Mouse (Mus musculus) right cerebral cortex, adult 2 months (tissue): ENCODE data around the gene Gm3327.
"Not testable (repeated sequence)": the region's sequence is repeated elsewhere in the genome, so short reads cannot be mapped to it uniquely, and the experiment has no call there.

Experiments used
- DNase-seq, 2 experiments: peaks; one replicate each; pipeline ENCODE4 v3.0.0; 2021 to 2022; ENCODE audit warnings: low spot score in 2 of 2

The Gm3327 gene

GRCm38 (mm10) chr14:44123551-44123950 is at the start of gene Gm3327:
Gene Gm3327 (plus strand): TSS chr14:44123851.
- DNase-seq = not testable (repeated sequence)

DNA sequence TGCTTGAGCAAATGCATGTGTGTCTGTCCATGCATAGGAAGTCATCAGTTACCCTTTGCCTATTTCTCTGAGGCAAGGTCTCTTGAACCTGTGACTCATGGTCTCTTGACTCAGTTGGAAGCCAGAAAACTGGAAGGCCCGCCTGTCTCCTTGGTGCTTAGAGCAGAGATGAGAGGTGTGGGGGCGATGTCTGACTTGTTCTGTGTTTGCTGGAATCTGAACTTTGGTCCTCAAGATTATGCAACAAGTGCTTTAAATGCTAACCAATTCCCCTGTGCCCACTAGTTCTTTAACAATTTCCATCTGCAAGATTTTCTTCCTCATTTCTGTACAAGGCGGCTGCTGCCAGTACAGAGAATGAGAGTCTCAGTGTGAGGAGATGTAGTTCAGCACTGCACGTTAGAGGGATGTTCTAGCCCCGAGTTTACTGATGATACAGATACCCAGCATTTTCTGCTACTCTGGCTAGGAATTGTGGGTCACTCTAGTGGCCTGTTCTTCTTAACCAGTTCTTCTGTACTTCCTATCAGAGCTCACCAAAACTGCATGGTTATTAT is 45.8 kb upstream of the Gm3327 start:
- not testable (repeated sequence) for DNase-seq

GRCm38 (mm10) chr14:44086588-44086987 is 37.1 kb upstream of the Gm3327 start:
- DNase-seq = not testable (repeated sequence)

- not testable (repeated sequence) for DNase-seq
Observed at GRCm38 (mm10) chr14:44087535-44087934, 36.1 kb upstream of the Gm3327 start.

DNA sequence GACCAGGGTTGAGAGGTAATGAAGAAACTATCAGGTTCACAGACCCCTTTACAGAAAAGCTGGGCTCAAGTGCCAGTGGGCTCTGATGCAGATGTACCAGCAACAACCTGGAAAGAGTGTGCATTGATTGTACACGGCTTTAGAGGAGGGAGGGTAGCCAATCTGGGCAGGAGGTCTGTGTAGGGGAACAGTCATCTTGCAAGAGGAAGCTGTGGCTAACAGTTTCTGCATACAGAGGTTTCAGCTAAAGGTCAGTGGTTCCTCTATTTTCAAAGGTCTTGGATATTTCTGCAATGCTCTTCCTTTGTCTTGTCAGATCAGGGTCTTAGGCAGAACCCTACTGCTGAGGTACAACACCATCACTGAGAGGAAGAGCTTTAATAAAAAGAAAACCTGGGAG is 32.1 kb upstream of the Gm3327 start:
- DNase-seq = not testable (repeated sequence)

- DNase-seq = not testable (repeated sequence)
Observed at GRCm38 (mm10) chr14:44094445-44094844, 29.2 kb upstream of the Gm3327 start.

DNA sequence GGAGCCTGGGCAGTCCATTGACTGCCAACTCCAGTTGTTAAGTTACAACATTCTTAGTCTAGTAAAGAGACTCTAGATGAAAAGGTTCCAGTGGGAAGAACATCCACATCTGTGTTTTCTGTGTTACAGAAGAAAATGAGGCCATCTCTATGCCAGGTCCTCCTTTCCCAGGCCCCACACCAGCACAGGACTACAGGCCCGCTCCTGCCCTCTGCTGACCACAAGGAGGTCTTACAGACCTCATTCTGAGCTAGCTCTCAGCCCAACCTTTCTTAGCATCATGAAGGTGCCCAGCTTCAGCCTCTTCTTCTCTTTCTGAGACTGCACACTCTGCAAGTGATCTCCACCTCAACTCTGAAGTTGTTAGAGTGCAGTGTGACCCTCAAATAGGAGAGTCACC is 23.6 kb upstream of the Gm3327 start:
- not testable (repeated sequence) for DNase-seq

GRCm38 (mm10) chr14:44102354-44102753 is 21.3 kb upstream of the Gm3327 start, which contains the start of gene Ear2:
Gene Ear2 (plus strand): TSS chr14:44102654.
- not testable (repeated sequence) for DNase-seq

DNA sequence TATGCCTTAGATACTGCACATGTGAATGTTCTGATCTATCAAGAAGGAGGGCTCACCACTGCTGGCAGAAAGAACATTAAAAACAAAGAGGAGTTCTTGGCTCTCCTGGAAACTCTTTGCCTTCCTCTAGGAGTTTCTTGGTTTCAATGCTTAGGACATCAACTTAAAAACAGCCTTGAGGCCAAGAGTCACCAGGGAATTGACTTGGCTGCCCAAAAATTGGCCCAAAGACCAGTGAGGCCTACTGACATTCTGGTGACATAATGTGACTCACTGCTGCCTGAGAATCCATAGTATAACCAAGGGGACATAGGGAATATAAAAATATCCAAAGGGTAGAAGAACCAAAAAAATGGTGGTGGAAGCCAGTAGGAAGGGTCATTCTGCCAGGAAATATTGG is 12.7 kb upstream of the Gm3327 start:
- no peak for DNase-seq
